Mouse (Mus musculus): ENCODE measurements around the gene Olfr681. TPM values are rescaled to one million over a fixed set of nuclear protein-coding genes. Genes with fewer than 3 reads are reported as not detected.
"Not testable (repeated sequence)": the region's sequence is repeated elsewhere in the genome, so short reads cannot be mapped to it uniquely, and the experiment has no call there.

Gene Olfr681
- polyA plus RNA-seq (2016; fragmentation: Nextera tagmentation; extraction: Ambion mirVana), result not detected in 2 replicates

- H3K27me3 ChIP-seq, result no peaks in the 10 kb centered on the region
- ATAC-seq (ENCODE audit: low FRiP score, low read depth), result no peak
- H3K4me1 ChIP-seq, result no peaks in the 10 kb centered on the region
- no peak within 1 kb of the TSS for H3K27ac ChIP-seq (replicated peaks)
- no peak within 1 kb of the TSS for H3K9ac ChIP-seq (replicated peaks)
- H3K4me2 ChIP-seq (replicated peaks), result no peak within 1 kb of the TSS
- H3K36me3 ChIP-seq, result no peaks in the 10 kb centered on the region
- no peaks in the 10 kb centered on the region for H3K9me3 ChIP-seq
- H3K4me3 ChIP-seq, result no peak within 1 kb of the TSS
These were observed at the start of gene Olfr681 for GRCm38 (mm10) chr7:105116536-105116935. Gene Olfr681, plus strand, starts transcription at chr7:105116836.

GRCm38 (mm10) chr7:105080905-105081304 lies 35.7 kb upstream of the Olfr681 start, which contains the start of gene Olfr679:
Gene Olfr679, plus strand, starts transcription at chr7:105081205.
- WGBS, result 60% methylated on average over 1 of the region's 1 CpGs
- Histone ChIP-seq H3K9ac (replicated peaks) (no peak within 1 kb of the TSS), H3K36me3 (no peaks in the 10 kb centered on the region), H3K4me1 (no peaks in the 10 kb centered on the region), H3K27me3 (no peaks in the 10 kb centered on the region), H3K27ac (replicated peaks) (no peak within 1 kb of the TSS), H3K4me3 (no peak within 1 kb of the TSS), H3K4me2 (replicated peaks) (no peak within 1 kb of the TSS), H3K9me3 (no peaks in the 10 kb centered on the region)
- no peak for ATAC-seq (ENCODE audit: low FRiP score, low read depth)

- not testable (repeated sequence) for H3K4me2 ChIP-seq (replicated peaks); H3K4me1 ChIP-seq; H3K4me3 ChIP-seq; H3K36me3 ChIP-seq; H3K9ac ChIP-seq (replicated peaks); H3K27me3 ChIP-seq; H3K9me3 ChIP-seq; H3K27ac ChIP-seq (replicated peaks); ATAC-seq (ENCODE audit: low FRiP score, low read depth)
These were observed 23.9 kb upstream of the Olfr681 start, which contains the start of gene Olfr680-ps1 for GRCm38 (mm10) chr7:105092717-105093116. Gene Olfr680-ps1, minus strand, starts transcription at chr7:105092817.

- Histone ChIP-seq H3K4me3 (no peak overlapping the region), H3K36me3 (no peaks in the 10 kb centered on the region), H3K9ac (replicated peaks) (no peak overlapping the region), H3K9me3 (no peaks in the 10 kb centered on the region), H3K4me1 (no peaks in the 10 kb centered on the region), H3K27me3 (no peaks in the 10 kb centered on the region), H3K4me2 (replicated peaks) (no peak overlapping the region), H3K27ac (replicated peaks) (no peak overlapping the region)
- WGBS, result 88% methylated on average over 2 of the region's 2 CpGs
- no peak for ATAC-seq (ENCODE audit: low FRiP score, low read depth)
These were observed 24.6 kb downstream of the Olfr681 start for GRCm38 (mm10) chr7:105141275-105141674.

GRCm38 (mm10) chr7:105146912-105147311 lies 30.3 kb downstream of the Olfr681 start, which contains the start of gene Olfr683:
Gene Olfr683, minus strand, starts transcription at chr7:105147012.
- H3K27me3 ChIP-seq, result no peaks in the 10 kb centered on the region
- H3K36me3 ChIP-seq, result no peaks in the 10 kb centered on the region
- no peaks in the 10 kb centered on the region for H3K4me1 ChIP-seq
- no peak within 1 kb of the TSS for H3K9ac ChIP-seq (replicated peaks)
- no peak within 1 kb of the TSS for H3K4me2 ChIP-seq (replicated peaks)
- no peaks in the 10 kb centered on the region for H3K9me3 ChIP-seq
- 68% methylated on average over 1 of the region's 1 CpGs for WGBS
- ATAC-seq (ENCODE audit: low FRiP score, low read depth), result no peak
- H3K4me3 ChIP-seq, result no peak within 1 kb of the TSS
- H3K27ac ChIP-seq (replicated peaks), result no peak within 1 kb of the TSS

GRCm38 (mm10) chr7:105163553-105163952 lies 46.9 kb downstream of the Olfr681 start, which contains the start of gene Olfr684:
Gene Olfr684, minus strand, starts transcription at chr7:105163653.
- Histone ChIP-seq H3K9ac (replicated peaks) (no peak within 1 kb of the TSS), H3K27me3 (no peaks in the 10 kb centered on the region), H3K4me3 (no peak within 1 kb of the TSS), H3K4me1 (no peaks in the 10 kb centered on the region), H3K4me2 (replicated peaks) (no peak within 1 kb of the TSS), H3K9me3 (no peaks in the 10 kb centered on the region), H3K27ac (replicated peaks) (no peak within 1 kb of the TSS), H3K36me3 (no peaks in the 10 kb centered on the region)
- WGBS, result 67% methylated on average over 1 of the region's 1 CpGs
- no peak for ATAC-seq (ENCODE audit: low FRiP score, low read depth)

- no peak for ATAC-seq (ENCODE audit: low FRiP score, low read depth)
- 50% methylated on average over 4 of the region's 4 CpGs for WGBS
- Histone ChIP-seq H3K9ac (replicated peaks) (no peak overlapping the region), H3K27ac (replicated peaks) (no peak overlapping the region), H3K4me3 (no peak overlapping the region), H3K4me2 (replicated peaks) (no peak overlapping the region), H3K27me3 (no peaks in the 10 kb centered on the region), H3K9me3 (no peaks in the 10 kb centered on the region), H3K36me3 (no peaks in the 10 kb centered on the region), H3K4me1 (no peaks in the 10 kb centered on the region)
These were observed 54.1 kb downstream of the Olfr681 start for GRCm38 (mm10) chr7:105170773-105171172.

Other genes with a start within 250 kb of the Olfr681 start
- not detected in 2 replicates for gene Olfr665, start 238.8 kb upstream of the Olfr681 start, polyA plus RNA-seq (2016; fragmentation: Nextera tagmentation; extraction: Ambion mirVana)
- gene Olfr666, start 220.9 kb upstream of the Olfr681 start, polyA plus RNA-seq (2016; fragmentation: Nextera tagmentation; extraction: Ambion mirVana), result not detected in 2 replicates
- not detected in 2 replicates for gene Olfr667, start 195.4 kb upstream of the Olfr681 start, polyA plus RNA-seq (2016; fragmentation: Nextera tagmentation; extraction: Ambion mirVana)
- not detected in 2 replicates for gene Olfr668, start 188.8 kb upstream of the Olfr681 start, polyA plus RNA-seq (2016; fragmentation: Nextera tagmentation; extraction: Ambion mirVana)
- not detected in 2 replicates for gene Olfr669, start 182.6 kb upstream of the Olfr681 start, polyA plus RNA-seq (2016; fragmentation: Nextera tagmentation; extraction: Ambion mirVana)
- not detected in 2 replicates for gene Olfr670, start 154.2 kb upstream of the Olfr681 start, polyA plus RNA-seq (2016; fragmentation: Nextera tagmentation; extraction: Ambion mirVana)
- not detected in 2 replicates for gene Olfr671, start 137.7 kb upstream of the Olfr681 start, polyA plus RNA-seq (2016; fragmentation: Nextera tagmentation; extraction: Ambion mirVana)
- not detected in 2 replicates for gene Olfr672, start 114.8 kb upstream of the Olfr681 start, polyA plus RNA-seq (2016; fragmentation: Nextera tagmentation; extraction: Ambion mirVana)
- gene Olfr675, start 88.4 kb upstream of the Olfr681 start, polyA plus RNA-seq (2016; fragmentation: Nextera tagmentation; extraction: Ambion mirVana), result not detected in 2 replicates
- not detected in 2 replicates for gene Olfr676, start 84.1 kb upstream of the Olfr681 start, polyA plus RNA-seq (2016; fragmentation: Nextera tagmentation; extraction: Ambion mirVana)
- gene Olfr677, start 65.5 kb upstream of the Olfr681 start, polyA plus RNA-seq (2016; fragmentation: Nextera tagmentation; extraction: Ambion mirVana), result not detected in 2 replicates
- not detected in 2 replicates for gene Olfr678, start 52.4 kb upstream of the Olfr681 start, polyA plus RNA-seq (2016; fragmentation: Nextera tagmentation; extraction: Ambion mirVana)
- not detected in 2 replicates for gene Olfr679, start 35.6 kb upstream of the Olfr681 start, polyA plus RNA-seq (2016; fragmentation: Nextera tagmentation; extraction: Ambion mirVana)
- not detected in 2 replicates for gene Olfr680-ps1, start 24.0 kb upstream of the Olfr681 start, polyA plus RNA-seq (2016; fragmentation: Nextera tagmentation; extraction: Ambion mirVana)
- not detected in 2 replicates for gene Olfr683, start 30.2 kb downstream of the Olfr681 start, polyA plus RNA-seq (2016; fragmentation: Nextera tagmentation; extraction: Ambion mirVana)
- gene Olfr684, start 46.8 kb downstream of the Olfr681 start, polyA plus RNA-seq (2016; fragmentation: Nextera tagmentation; extraction: Ambion mirVana), result not detected in 2 replicates
- gene Olfr685, start 69.2 kb downstream of the Olfr681 start, polyA plus RNA-seq (2016; fragmentation: Nextera tagmentation; extraction: Ambion mirVana), result not detected in 2 replicates
- gene Olfr686, start 90.6 kb downstream of the Olfr681 start, polyA plus RNA-seq (2016; fragmentation: Nextera tagmentation; extraction: Ambion mirVana), result not detected in 2 replicates
- gene Olfr688, start 171.3 kb downstream of the Olfr681 start, polyA plus RNA-seq (2016; fragmentation: Nextera tagmentation; extraction: Ambion mirVana), result not detected in 2 replicates
- not detected in 2 replicates for gene Olfr689, start 194.3 kb downstream of the Olfr681 start, polyA plus RNA-seq (2016; fragmentation: Nextera tagmentation; extraction: Ambion mirVana)
- not detected in 2 replicates for gene Olfr690, start 217.3 kb downstream of the Olfr681 start, polyA plus RNA-seq (2016; fragmentation: Nextera tagmentation; extraction: Ambion mirVana)
- not detected in 2 replicates for gene Olfr691, start 225.4 kb downstream of the Olfr681 start, polyA plus RNA-seq (2016; fragmentation: Nextera tagmentation; extraction: Ambion mirVana)

All from midbrain, embryonic 12.5 days (tissue).